Mouse (Mus musculus) kidney, adult 8-10 months (tissue): ENCODE measurements around the gene Ncor2.

Source experiments
- DNase-seq, 2 experiments: peaks; one replicate each; pipeline ENCODE4 v3.0.0; 2022

The Ncor2 gene

GRCm38 (mm10) chr5:125190105-125190813 is 11.2 kb upstream of the Ncor2 start:
- no peak for DNase-seq

GRCm38 (mm10) chr5:125189625-125190024 is 10.6 kb upstream of the Ncor2 start:
- peak; percentile 73 to 78 for DNase-seq

- DNase-seq, result no peak
Observed at GRCm38 (mm10) chr5:125188812-125189598, 10.0 kb upstream of the Ncor2 start.

- DNase-seq, result no peak
Observed at GRCm38 (mm10) chr5:125184826-125185225, 5.8 kb upstream of the Ncor2 start.

DNA sequence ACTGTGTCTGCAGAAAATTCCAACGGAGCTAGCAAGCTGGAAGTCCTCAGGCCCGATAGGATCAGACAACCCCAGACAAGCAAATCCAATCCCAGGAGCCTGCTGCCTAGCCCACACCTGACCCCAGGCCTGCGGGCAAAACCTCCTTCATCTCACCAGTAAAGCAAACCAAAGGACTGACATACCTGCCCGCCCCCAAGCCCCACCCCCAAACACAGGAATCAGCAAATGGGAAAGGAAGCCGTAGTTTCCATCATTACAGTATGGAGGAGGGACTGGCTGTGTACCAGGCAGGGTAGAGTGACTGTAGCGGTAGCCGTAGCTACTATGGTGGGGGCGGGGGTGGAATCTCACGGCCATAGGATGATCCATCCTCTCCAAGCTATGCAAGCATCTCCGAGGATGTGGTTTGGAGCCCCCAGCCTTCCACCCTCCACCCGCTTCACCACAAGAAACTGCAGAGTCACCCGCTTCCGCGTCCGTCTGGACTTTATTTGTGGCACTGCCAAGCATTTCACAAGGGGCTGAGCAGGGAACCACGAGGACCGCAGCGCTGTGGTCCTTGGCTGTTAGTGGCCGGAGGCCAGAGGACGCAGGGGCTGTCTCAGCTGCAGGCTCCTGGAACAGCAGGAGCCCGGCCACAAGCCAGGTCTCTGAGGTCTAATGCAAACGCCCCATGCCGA is 4.4 kb upstream of the Ncor2 start:
- no peak for DNase-seq

DNA sequence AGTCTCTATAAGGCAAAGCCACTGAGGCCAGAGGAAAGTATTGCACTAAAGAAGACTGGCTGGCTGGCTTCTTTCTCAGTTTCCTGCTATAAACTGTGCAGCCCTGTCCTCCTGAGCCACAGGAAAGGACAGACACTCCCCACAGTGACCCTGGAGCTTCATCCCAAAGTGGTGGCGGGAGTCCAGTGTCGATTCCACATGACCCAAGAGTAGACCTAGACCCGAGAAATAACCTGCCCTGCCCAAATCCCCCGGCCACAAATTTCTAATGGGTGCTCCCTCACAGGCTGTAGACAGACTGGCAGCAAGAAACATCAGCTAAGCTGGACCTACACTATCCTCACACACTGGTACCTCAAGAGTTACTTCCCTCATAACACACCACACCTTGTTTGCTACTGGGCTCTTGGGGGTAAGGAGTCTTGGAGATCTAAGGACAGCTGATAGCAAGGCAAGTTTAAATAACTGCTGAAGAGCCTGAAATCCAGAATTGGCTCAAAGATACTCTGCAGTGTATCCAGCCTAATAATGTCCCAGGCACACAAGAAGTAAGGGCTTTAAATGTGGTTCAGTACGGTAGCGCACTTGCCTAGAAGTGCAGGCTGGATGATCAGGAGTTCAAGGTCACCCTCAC is 1.7 kb upstream of the Ncor2 start:
- DNase-seq, result no peak

- DNase-seq, result peak in 1 of 2 experiments; percentile 62
Observed at GRCm38 (mm10) chr5:125179735-125180629, 963 bp upstream of the Ncor2 start.

GRCm38 (mm10) chr5:125178171-125179006 is 630 bp downstream of the Ncor2 start:
- peak in 1 of 2 experiments; percentile 56 for DNase-seq

DNA sequence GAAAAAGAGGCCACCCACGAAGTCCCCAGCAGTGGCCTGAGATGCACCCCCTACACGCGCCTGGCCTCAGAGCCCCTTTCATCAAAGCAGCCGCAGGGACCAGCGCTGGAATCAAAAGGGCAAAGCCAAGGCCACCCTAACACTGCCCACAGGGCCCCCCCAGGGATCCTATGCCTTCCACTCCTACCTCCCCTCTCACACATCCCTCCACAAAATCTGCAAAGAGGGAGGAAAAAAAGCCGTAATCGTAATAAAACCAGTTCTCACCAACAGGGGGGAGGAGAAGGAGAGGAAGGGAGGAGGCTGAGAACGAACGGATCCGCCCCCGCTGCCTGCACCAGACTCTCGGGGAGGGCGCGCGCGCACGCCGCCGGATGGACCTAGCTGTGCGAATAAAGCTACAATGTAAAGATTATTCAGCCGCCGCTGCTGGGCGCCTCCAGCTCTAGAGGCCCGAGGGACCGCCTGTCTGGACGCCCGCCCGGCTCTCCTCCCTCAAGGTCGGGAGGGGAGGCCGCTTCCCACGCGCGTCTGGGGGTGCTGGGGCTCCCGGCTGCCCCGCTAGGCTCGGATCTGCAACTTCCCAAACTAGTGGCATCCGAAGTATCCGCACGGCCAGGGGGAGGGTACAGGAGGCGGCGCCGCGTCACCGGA is 1.4 kb downstream of the Ncor2 start:
- peak; percentile 63 to 70 for DNase-seq

DNA sequence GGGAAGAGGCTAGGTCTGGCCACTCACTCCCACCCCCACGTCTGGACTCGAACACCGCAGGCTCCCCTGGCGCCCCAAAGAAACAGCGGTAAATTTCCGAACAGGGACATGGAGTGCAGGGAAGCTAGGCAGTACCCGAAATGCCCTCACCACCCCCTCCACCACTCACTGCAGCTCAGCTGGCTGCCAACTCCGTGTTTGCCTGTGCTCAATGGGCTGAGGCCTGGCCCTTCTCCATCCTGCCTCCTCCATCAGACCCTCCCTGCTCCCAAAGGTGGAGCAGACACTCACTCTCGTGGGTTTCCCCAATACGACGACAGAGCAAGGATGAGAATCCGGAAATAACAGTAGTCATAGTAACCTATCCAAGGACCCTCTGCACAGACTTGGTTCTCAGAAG is 2.2 kb downstream of the Ncor2 start:
- DNase-seq, result peak; percentile 57 to 68

DNA sequence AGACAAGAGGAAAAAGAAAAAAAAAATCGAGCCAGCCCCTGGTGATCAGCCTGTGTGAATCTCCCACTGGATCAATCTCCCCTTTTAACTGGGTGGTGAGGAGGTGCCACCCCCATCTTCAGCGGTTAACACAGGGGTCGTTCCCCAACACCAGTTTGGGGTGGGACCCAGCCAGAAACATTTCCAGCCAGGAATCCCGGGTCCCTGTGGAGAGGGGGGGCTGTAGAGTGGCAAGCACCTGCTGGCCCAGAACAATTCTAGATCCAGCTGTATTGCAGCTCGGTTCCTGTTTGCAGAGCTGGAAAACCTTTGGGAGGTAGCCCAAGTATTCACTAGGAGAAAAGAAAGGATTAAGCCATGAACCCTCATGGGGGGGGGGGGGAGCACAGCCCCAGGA is 2.7 kb downstream of the Ncor2 start:
- DNase-seq, result no peak

DNA sequence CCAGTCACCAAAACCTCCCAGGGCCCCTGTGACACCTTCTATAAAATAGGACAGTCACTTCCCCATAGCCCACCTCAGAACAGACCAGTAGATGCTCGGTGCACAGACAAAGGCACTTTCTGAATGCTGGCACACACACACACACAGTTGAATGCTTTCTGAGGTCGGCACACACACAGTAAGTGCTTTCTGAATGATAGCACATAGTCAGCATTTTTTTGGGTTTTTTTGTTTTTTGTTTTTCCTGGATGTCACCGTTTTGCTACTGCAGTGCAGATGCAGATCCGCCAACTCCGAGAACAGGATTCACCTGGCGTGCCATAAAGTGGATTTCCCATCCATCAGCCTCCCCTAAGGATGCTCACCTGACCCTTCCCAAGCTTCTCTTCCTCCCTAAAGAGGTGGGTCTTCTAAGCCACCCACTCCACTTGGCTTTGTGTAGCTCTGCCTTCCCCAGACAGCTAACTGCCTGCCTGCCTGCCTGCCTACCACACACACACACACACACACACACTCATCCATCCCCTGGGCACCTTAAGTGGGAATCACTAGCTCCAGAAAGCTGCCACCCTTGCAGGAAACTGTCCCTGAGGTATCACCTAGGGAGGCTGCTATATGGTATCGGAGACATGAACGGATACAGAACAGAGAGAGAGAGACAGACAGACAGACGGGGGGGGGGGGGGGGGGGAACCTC is 3.2 kb downstream of the Ncor2 start:
- no peak for DNase-seq

DNA sequence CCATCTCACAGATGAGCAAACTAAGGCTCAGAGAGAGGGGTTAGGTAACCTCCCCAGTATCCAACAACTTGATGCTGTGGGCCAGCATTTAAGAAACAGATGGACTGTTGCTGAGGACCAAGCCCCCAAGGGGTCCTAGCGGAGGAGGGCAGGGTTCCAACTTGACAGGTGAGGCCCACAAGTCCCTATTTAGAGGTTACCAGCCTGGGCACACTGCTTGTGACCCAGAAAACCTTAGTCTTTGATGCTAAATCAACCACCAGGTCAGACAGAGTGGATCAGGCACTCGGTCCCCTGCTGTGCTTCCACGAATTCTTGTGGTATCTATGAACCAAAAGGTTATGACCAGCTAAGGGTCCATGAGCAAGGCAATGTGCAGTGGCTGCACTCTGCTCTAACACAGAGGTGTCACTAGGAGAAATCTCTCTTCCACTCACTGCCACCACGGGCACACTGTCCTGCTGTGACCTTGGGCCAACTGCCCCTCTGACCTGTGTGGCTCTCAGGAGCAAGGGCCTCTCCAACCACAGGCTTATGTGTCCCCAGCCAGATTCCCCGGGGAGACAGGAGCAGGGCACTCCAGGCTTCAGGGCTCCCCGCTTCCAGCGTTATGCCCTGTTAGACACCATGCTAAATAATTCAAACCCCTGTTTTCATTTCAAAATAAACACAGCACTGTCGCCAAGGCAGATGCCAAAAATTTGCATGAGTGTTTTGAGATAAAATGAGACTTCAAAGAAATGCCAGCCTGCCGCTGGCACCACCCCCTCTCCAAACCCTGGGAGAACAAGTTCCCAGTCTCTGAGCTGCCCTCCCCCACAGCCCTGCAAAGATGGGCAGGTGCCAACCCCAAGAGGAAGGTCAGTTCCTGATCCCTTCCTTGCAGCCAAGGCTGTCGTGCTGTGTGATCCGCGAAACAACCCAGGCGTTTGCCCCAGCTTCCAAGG is 4.0 kb downstream of the Ncor2 start:
- DNase-seq, result peak; percentile 84 to 87

DNA sequence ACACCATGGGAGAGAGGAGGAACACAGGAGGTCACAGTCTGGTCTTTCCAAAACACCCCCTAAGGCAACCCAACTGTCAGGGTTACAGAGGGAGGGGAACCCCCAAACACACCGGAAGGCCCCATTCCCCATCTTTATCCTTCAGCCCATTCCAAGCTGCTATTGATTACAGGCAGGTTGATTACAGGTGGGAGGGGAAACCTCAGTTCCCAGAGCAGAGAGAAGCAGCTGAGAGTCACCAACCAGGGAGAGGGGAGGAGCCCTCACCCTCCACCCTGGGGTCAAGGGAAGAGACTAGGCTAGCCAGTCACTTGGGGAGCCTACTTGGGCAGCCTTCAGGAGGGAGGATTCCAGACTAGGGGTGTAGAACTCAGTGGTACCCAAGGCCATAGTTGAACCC is 5.2 kb downstream of the Ncor2 start:
- no peak for DNase-seq

DNA sequence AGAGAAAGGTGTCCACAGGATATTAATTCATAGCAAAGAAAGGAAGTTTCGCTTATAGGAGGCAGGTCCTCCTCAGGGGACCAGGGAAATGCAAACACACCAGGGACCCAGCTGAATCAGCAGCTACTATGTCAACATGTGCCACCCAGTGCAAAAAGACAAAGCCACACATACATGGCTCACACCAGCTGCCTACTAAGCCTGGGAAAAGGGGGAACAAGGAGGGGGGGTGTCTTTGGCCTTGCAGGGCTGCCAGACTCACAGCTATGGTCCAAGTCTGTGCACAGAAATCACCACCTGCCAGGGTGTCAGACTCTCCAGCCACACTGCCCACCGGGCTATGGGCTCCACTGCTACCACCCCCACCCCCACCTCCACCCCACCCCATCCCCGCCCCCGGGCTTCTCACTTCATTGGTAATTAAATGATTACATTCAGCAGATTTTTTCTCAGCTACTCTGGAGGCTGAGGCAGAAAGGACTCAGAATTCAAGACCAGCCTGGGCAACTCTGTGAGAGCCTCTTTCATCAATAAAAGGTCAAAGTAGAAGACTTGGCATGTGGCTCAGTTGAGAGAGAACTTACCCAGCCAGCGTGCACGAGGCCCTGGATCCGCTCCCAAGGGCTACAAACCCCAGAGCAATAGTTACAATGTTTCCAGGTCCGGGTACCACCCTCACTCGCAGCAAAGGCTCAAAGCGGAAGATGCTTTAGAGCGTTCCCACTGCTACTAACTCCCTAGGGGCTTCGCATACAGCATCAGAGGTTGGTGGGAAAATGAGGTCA is 6.0 kb downstream of the Ncor2 start:
- DNase-seq, result peak in 1 of 2 experiments; percentile 58

DNA sequence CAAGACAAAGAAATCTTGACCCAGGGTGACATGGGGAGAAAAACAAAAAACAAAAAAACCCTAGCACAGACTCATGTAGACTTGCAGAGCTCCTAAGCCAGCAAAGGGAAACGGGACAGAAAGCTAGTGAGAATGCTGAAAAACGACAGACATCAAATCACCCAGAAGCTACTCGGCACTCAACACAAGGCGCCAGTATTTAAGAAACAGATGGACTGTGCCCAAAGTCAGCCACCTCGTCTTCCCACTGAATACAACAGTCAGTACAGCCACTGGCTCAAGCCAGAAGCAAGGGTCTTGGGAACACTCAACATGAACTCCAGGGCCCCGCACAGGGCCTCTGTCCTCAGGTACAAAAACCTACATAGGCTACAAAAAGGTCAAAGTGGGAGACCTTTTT is 7.8 kb downstream of the Ncor2 start:
- no peak for DNase-seq

DNA sequence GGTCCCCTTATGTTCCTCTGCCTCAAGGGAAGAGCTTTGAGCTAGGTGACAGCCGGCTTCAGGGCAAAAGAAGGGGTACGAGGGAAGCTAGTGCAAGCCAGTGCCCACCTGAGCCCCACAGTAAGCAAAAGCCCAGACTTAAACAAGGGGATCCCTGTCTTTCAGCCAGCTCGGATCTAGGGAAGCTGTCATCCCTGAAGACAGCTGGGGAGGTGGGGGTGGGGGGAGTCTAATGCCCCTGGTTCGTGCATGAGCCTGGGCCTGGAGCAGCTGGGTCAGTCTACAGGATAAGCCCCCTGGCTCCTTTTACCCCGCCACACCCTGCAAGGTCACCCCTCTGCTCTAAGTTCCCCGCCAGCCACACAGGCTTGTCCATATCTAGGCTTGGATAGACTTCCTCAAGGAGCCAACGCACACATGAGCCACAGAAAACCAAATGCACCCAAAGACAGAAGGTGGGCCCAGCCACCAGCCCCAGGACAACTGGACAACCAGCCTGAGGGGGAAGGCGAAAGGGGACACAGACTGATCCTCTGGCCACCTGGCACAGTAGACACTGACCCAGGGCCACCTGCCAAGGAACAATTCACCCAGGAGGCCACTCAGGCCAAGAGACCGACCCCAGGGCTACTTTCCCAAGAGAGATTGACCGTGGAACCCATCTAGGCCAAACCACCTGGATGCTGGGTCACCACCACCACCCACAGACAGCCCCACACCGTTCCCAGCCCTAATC is 8.7 kb downstream of the Ncor2 start:
- no peak for DNase-seq
